Mouse (Mus musculus): ENCODE data around the gene Lrrc31. TPM values are rescaled to one million over a fixed set of nuclear protein-coding genes. Genes with fewer than 3 reads are reported as not detected.

The Lrrc31 gene
- not detected for polyA plus RNA-seq (2014; fragmentation: Illumina TruSeq; extraction: RNeasy Lipid Tissue Mini Kit (QIAGEN cat#74804); ENCODE audit: low read depth, low replicate concordance)

GRCm38 (mm10) chr3:30699711-30700505, at the start of gene Lrrc31:
Lrrc31 (minus strand) TSS chr3:30699843.

GRCm38 (mm10) chr3:30746006-30746405, 46.4 kb upstream of the Lrrc31 start, which contains the start of gene Samd7:
Samd7 (plus strand) TSS chr3:30746293.

GRCm38 (mm10) chr3:30647440-30648090, 52.1 kb downstream of the Lrrc31 start, which contains the start of gene Lrrc34:
Lrrc34 (minus strand) TSS chr3:30647869.

GRCm38 (mm10) chr3:30644207-30644606, 55.4 kb downstream of the Lrrc31 start, which contains the start of gene Lrriq4:
Lrriq4 (plus strand) TSS chr3:30644507.

Other genes starting within 250 kb of the Lrrc31 start
- 4.0 TPM for gene Mecom, start 151.8 kb downstream of the Lrrc31 start, polyA plus RNA-seq (2014; fragmentation: Illumina TruSeq; extraction: RNeasy Lipid Tissue Mini Kit (QIAGEN cat#74804); ENCODE audit: low read depth, low replicate concordance)
- gene Actrt3, start 99.9 kb downstream of the Lrrc31 start, polyA plus RNA-seq (2014; fragmentation: Illumina TruSeq; extraction: RNeasy Lipid Tissue Mini Kit (QIAGEN cat#74804); ENCODE audit: low read depth, low replicate concordance): not detected
- gene Mynn, start 97.8 kb downstream of the Lrrc31 start, polyA plus RNA-seq (2014; fragmentation: Illumina TruSeq; extraction: RNeasy Lipid Tissue Mini Kit (QIAGEN cat#74804); ENCODE audit: low read depth, low replicate concordance): 37.4 TPM
- gene Lrriq4, start 55.3 kb downstream of the Lrrc31 start, polyA plus RNA-seq (2014; fragmentation: Illumina TruSeq; extraction: RNeasy Lipid Tissue Mini Kit (QIAGEN cat#74804); ENCODE audit: low read depth, low replicate concordance): not detected
- not detected for gene Lrrc34, start 52.0 kb downstream of the Lrrc31 start, polyA plus RNA-seq (2014; fragmentation: Illumina TruSeq; extraction: RNeasy Lipid Tissue Mini Kit (QIAGEN cat#74804); ENCODE audit: low read depth, low replicate concordance)
- gene Samd7, start 46.5 kb upstream of the Lrrc31 start, polyA plus RNA-seq (2014; fragmentation: Illumina TruSeq; extraction: RNeasy Lipid Tissue Mini Kit (QIAGEN cat#74804); ENCODE audit: low read depth, low replicate concordance): not detected
- gene Sec62, start 93.0 kb upstream of the Lrrc31 start, polyA plus RNA-seq (2014; fragmentation: Illumina TruSeq; extraction: RNeasy Lipid Tissue Mini Kit (QIAGEN cat#74804); ENCODE audit: low read depth, low replicate concordance): 340 TPM
- gene Gpr160, start 156.1 kb upstream of the Lrrc31 start, polyA plus RNA-seq (2014; fragmentation: Illumina TruSeq; extraction: RNeasy Lipid Tissue Mini Kit (QIAGEN cat#74804); ENCODE audit: low read depth, low replicate concordance): 2.1 TPM